Mouse (Mus musculus) layer of hippocampus, adult 2 months (tissue): ENCODE measurements at regions not wholly inside any gene's neighbourhood (a gene's known extent, or its start where the extent isn't known, plus 50 kb on each side); places are given as distances from the start of the nearest gene placed in this dataset.

Experiments used
- DNase-seq, 2 experiments: peaks; one replicate each; pipeline ENCODE4 v3.0.0; 2022; ENCODE audit warnings: low spot score in 2 of 2
- H3K27ac ChIP-seq: fragments of 200-600 bp; 2 replicates; pipeline ENCODE4 v1.8.1; 2022
- H3K4me3 ChIP-seq: fragments of 200-600 bp; 2 replicates; pipeline ENCODE4 v1.8.1; 2022; ENCODE audit warnings: mild to moderate bottlenecking
- CTCF ChIP-seq: fragments of 200-600 bp; conservative IDR thresholded peaks from 2 replicates; pipeline ENCODE4 v1.8.1; 2022; ENCODE audit warnings: antibody characterized with exemption, mild to moderate bottlenecking, moderate library complexity

DNA sequence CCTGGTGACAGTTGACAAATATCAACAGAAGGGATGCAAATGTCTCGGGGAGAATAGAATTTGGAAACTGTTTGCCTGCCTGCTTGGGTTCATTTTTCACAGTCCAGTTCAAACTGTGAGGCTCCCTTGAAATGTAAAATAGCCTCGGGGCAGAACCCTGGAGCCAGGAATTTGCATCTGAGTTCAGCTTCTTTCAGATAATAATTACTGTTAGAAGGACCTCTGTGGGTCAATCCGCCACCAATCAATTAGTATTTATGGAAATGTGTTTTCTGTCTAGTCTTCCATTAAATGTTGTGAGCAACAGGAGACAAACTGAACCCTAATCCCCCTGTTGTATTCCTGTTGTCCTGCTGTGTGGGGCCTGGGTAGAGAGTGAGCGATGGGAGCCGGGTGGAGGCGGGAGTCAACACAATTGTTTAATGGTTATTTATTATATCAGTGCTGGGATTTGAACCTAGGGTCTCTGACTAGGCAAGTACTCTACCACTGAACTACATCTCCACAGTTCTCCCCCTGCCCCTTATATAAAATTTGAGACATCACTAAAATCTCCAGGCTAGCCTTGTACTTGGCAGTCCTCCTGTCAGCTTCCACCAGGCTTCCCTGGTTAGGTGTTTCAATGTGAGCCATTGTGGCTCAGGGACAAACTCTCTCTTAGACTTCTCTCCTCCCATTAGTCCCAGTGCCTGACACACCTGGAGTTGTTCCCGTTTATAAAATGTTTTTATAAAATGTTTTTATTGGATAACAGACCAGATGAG is 103.3 kb downstream of the Zfp281 start:
- TF ChIP-seq CTCF, result no peak
- no peak for DNase-seq
- no peak overlapping the region for H3K4me3 ChIP-seq
- no peak overlapping the region for H3K27ac ChIP-seq

DNA sequence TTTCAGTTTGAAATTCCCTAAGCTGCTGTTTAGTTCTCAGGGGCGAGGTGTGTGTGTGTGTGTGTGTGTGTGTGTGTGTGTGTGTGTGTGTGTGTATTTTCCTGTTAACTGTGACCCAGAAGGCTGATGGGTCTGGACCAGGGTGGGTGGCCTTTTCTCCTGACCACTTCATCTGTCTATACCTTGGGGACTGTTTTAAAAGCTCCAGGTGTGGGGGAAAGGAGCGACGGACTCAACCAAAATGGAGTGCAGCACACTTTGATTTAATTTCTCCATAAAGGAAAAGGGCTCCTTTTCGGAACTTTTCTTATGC is 103.9 kb downstream of the Zfp281 start:
- Histone ChIP-seq H3K4me3 (no peak overlapping the region), H3K27ac (no peak overlapping the region)
- no peak for DNase-seq
- no peak for TF ChIP-seq CTCF

DNA sequence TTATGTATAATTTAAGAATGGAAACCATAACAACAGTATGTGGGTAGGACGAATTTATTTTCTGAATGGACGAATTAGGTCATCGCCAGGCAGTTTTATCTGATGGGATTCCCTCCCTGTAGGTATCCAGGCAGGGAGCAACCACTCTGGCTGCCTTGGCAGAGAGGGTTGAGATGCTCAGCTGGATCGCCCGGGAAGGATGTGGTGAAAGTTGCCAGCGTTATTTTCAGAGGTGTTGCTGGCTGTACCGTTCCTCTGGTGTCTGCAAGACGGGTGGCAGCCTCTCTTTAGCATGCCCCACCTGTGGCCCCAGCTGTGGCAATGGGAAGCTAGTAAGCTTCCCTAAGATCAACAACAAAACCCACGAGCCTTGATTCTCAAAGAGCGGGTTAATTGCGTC is 105.9 kb downstream of the Zfp281 start:
- DNase-seq, result no peak
- Histone ChIP-seq H3K27ac (no peak overlapping the region), H3K4me3 (no peak overlapping the region)
- TF ChIP-seq CTCF, result no peak

DNA sequence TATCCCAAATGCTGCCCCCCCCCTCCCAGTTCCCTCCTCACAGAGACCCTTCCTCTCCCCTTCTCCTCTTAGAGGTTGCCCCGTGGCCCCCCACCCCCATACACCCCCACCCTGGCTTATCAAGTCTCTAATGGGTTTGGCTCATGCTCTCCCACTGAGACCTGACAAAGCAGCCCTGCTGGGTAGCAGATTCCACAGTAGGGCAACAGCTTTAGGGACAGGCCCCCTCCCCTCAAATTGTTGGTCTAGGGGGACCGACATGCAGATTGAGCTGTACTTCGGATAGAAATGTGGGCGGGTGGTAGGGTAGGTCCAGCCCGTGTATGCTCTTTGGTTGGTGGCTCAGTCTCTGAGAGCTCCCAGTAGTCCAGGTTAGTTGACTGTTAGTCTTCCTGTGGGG is 113.3 kb downstream of the Zfp281 start:
- DNase-seq, result no peak
- Histone ChIP-seq H3K27ac (no peak overlapping the region), H3K4me3 (no peak overlapping the region)
- TF ChIP-seq CTCF, result no peak

DNA sequence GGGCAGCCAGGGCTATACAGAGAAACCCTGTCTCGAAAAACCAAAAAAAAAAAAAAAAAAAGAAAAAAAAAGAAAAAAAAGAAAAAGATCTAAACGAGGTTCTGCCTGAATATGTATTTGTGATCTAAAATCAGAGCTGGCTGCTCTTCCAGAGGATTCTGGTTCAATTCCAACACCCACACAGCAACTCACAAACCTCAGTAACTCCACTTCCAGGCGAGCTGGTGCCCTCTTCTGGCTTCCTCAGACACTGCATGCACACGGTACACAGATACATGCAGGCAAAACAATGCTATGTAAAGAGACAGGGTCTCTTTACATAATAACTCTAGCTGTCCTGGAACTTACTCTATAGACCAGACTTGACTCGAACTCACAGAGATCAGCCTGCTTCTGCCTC is 114.8 kb downstream of the Zfp281 start:
- H3K4me3 ChIP-seq, result no peak overlapping the region
- peak; percentile 86 for TF ChIP-seq CTCF
- peak; percentile 87 to 88 for DNase-seq
- H3K27ac ChIP-seq, result 0 out of 2 replicates have a peak overlapping the region, but pooled peaks have one; percentile 20

DNA sequence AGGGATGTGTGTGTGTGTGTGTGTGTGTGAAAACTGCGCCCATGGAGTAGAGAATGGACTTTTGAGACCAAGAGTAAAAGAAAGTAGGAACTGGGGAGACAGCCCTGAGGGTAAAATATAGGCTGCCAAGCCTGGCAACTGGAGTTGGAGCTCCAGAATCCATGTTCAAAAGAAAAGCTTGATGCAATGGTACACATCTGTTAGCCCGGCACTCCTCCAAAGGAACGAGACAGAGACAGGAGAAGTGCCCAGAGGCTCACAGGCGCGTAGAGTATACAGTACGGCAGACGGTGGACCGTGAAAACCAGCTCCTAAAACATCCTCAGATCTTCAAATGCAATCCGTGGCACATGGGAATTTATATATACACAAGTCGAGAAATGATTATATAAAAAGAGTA is 116.4 kb downstream of the Zfp281 start:
- H3K27ac ChIP-seq, result no peak overlapping the region
- no peak for TF ChIP-seq CTCF
- H3K4me3 ChIP-seq, result no peak overlapping the region
- no peak for DNase-seq

DNA sequence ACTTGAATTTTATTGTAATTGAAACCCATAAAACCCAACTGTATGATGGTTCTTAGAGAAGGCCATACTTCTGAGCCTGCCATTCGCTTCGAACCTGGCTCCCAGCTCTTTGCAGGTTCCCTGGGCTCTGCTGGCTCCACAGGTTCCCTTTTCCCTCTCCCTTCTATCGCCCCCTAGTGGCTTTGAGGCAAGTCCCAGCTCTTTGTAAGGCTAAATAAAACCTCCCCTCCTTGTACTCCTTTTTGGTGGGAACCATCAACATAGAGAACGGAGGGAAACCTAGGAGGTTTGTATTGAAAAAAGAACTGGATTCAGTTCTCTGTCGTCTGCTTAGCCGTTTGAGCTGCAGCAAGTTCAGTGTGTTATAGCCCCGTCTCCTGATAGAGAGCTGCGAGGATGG is 124.5 kb downstream of the Zfp281 start:
- TF ChIP-seq CTCF, result peak; percentile 83

DNA sequence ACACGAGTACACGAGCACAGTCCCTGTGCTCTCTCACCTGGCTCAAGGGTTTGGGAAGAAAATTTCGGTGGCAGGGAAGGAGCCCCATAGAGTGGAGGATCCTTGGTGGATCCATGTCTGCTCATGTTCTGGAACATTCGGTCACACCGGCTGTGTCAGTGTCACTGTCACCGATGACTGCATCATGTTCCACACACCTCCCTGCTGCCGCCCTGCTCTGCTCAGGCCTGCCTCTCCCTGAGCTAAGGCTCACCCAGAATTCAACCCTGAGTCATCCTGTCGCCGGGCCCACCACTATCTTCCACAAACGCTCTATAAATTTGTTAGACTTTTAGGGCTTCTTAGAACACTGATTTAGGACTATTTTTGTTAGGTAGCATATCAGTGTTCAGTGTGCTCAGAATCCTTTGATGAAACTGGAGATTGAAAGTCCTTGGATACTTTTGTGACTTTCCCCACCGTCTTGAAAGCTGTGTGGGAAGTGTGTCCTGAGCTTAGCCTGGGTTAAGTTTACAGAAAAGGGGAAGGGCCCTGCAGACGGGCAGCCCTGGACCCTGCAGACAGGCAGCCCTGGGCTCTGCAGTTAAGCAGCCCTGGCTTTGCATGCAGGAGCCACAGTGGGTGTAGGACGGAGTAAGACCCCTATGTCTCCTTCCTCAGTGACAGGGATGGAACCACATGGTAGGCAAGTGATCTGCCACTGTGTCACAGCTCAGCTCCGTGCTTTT is 126.9 kb downstream of the Zfp281 start:
- no peak for DNase-seq
- TF ChIP-seq CTCF, result no peak
- Histone ChIP-seq H3K27ac (no peak overlapping the region), H3K4me3 (no peak overlapping the region)

More for the DNA sequence above, 124.5 kb downstream of the Zfp281 start:
- no peak overlapping the region for H3K4me3 ChIP-seq
- H3K27ac ChIP-seq, result no peak overlapping the region
- no peak for DNase-seq

DNA sequence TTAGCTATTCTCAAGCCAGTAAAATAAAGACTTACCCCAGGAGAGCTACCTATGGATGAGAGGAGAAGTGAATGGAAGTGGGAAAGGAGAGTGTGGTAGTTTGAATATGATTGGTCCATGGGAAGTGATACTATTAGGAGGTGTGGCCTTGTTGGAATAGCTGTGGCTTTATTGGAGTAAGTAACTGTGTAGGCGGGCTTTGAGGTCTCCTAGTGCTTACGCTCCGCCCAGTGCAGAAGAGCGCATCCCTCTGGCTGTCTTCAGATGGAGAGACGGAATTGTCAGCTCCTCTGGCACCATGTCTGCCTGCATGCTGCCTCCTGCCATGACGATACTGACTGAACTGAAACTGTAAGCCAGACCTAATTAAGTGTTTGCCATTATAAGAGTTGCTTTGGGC is 129.6 kb downstream of the Zfp281 start:
- no peak for DNase-seq
- TF ChIP-seq CTCF, result no peak

DNA sequence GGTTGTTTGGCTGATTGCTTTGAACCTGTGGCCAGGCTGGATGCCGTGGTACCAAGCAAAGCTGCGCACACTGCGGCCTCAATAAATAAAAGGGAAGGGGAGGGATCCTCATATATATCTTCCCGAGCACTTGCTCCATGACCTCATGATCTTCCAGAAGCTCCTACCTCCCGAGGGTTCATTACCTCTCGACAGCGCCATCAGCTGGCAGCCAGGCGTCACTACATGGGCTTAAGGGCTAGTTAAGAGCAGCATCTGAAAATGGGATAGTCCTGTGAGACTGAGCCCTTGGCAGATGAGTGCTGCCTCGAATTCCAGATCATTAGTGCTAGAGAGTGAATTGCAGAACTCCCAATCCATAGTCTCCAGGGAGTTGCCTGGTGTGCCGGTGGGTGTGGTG is 134.0 kb downstream of the Zfp281 start:
- no peak for DNase-seq
- no peak overlapping the region for H3K27ac ChIP-seq
- TF ChIP-seq CTCF, result peak; percentile 49
- no peak overlapping the region for H3K4me3 ChIP-seq

More for the DNA sequence above, 129.6 kb downstream of the Zfp281 start:
- H3K4me3 ChIP-seq, result no peak overlapping the region
- H3K27ac ChIP-seq, result no peak overlapping the region

DNA sequence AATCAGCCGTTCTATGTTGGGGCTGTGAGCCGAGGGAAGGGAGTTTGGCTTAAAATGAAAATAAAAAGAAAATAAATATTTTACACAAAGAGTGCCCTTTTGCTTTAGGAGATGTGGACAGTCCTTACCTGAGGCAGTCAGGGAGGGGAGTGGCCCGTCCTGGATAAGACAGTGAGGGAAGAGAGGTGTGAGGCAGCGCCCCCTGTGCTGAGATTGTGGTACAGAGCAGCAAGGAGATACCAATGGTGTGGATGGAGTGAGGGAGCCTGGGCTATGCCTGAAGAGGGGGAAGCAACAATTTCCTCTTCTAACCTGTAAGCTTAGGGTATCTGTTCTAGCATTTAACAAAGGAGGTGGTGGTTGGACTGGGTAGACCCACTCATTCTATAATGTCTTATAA is 134.5 kb downstream of the Zfp281 start:
- H3K4me3 ChIP-seq, result no peak overlapping the region
- TF ChIP-seq CTCF, result no peak
- no peak overlapping the region for H3K27ac ChIP-seq
- DNase-seq, result no peak

DNA sequence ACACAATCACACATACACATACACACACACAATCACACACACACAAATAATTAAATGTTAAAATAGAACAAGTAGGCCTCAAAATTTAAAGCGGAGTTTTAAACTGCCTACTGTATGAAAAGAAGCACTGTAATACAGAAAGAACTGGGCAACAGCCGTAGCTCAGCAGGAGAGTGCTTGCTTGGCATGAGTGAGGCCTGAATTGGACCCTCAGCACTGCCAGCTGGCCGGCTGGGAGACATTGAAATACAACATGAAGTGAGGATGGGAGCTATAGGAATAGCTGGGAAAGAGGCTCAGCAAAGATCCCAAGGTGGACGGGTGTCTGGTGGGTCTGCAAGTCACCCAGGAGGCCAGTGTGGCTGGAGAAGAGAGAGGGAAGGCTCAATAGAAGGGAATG is 136.8 kb downstream of the Zfp281 start:
- Histone ChIP-seq H3K4me3 (no peak overlapping the region), H3K27ac (no peak overlapping the region)
- no peak for TF ChIP-seq CTCF
- DNase-seq, result no peak

DNA sequence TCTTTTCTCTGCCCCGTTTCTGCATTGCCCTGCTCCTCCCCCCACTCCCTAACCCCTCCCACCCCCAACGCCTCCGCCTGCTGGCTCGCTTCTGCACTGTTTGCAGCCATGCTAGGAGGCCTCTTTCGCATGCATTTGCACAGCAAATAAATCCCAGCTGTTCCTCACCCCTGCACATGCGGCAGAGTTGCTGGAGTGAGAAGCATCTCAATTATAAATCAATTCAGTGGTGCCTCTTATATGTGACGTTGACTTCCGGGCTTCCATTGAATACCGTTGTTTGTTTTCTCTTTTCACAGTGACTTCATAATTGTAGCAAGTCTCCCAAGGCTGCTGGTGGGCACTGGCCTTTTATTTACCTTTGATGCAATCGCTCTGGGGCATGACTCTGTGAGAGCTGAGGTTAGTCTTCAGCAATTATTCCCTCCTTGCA is 144.3 kb downstream of the Zfp281 start:
- no peak for DNase-seq
- peak; percentile 32 for TF ChIP-seq CTCF
- Histone ChIP-seq H3K4me3 (no peak overlapping the region), H3K27ac (no peak overlapping the region)

DNA sequence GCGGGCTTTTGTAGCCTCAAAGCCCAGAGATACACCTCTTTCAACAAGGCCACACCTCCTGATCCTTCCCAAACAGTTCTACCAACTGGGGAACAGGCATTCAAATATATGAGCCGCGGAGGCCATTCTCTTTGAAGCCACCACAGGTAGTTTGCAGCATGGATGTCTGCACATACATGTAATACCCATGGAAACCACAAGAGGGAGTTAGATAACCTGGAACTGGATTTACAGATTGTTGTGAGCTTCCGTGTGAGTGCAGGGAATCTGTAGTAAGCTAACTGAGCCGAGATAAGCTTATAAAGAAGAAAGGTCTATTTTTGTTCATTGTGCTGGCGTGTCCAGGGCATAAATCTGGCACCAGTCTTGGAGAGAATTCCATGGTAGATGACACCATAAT is 149.0 kb downstream of the Zfp281 start:
- peak; percentile 73 for TF ChIP-seq CTCF
- Histone ChIP-seq H3K4me3 (no peak overlapping the region), H3K27ac (no peak overlapping the region)
- DNase-seq, result no peak
